Mouse (Mus musculus): ENCODE results near the gene Hivep1. TPM values are rescaled to one million over a fixed set of nuclear protein-coding genes. Genes with fewer than 3 reads are reported as not detected.

Hivep1 gene
- polyA plus RNA-seq, 1 experiment from 2014 or later = 4.1 TPM

- H3K9ac ChIP-seq (ENCODE audit: low read length) = no peak overlapping the region
- no peak overlapping the region for H3K4me3 ChIP-seq (ENCODE audit: low read length)
- 94% methylated on average over 2 of the region's 2 CpGs for WGBS
- H3K27ac ChIP-seq (ENCODE audit: low read length) = no peak overlapping the region
- ATAC-seq (replicated peaks; ENCODE audit: extremely low read depth, insufficient read depth, low FRiP score) = no peak
- peaks cover 3% of the 10 kb centered on the region for H3K36me3 ChIP-seq (ENCODE audit: control insufficient read depth, insufficient read depth)
- H3K27me3 ChIP-seq (ENCODE audit: control insufficient read depth, insufficient read depth, low read length) = no peaks in the 10 kb centered on the region
- H3K9me3 ChIP-seq (replicated peaks; ENCODE audit: control insufficient read depth, low read length) = no peaks in the 10 kb centered on the region
- no peak overlapping the region for H3K4me2 ChIP-seq (ENCODE audit: low read depth, low read length)
- H3K4me1 ChIP-seq (ENCODE audit: control insufficient read depth, insufficient read depth, low read length) = peaks cover 17% of the 10 kb centered on the region
These were observed 67.2 kb downstream of the Hivep1 start for GRCm38 (mm10) chr13:42119062-42119461.

GRCm38 (mm10) chr13:42121106-42121776, 69.4 kb downstream of the Hivep1 start:
- Histone ChIP-seq H3K4me2 (ENCODE audit: low read depth, low read length) (no peak overlapping the region), H3K27ac (ENCODE audit: low read length) (no peak overlapping the region)

GRCm38 (mm10) chr13:42121777-42122682, 70.2 kb downstream of the Hivep1 start:
- no peaks in the 10 kb centered on the region for H3K9me3 ChIP-seq (replicated peaks; ENCODE audit: control insufficient read depth, low read length)
- H3K4me1 ChIP-seq (ENCODE audit: control insufficient read depth, insufficient read depth, low read length) = peaks cover 9% of the 10 kb centered on the region
- no peaks in the 10 kb centered on the region for H3K27me3 ChIP-seq (ENCODE audit: control insufficient read depth, insufficient read depth, low read length)
- ATAC-seq (replicated peaks; ENCODE audit: extremely low read depth, insufficient read depth, low FRiP score) = no peak
- H3K36me3 ChIP-seq (ENCODE audit: control insufficient read depth, insufficient read depth) = peaks cover 3% of the 10 kb centered on the region
- no peak overlapping the region for H3K4me2 ChIP-seq (ENCODE audit: low read depth, low read length)
- H3K27ac ChIP-seq (ENCODE audit: low read length) = no peak overlapping the region
- WGBS = 81% methylated on average over 5 of the region's 5 CpGs
- H3K9ac ChIP-seq (ENCODE audit: low read length) = no peak overlapping the region
- no peak overlapping the region for H3K4me3 ChIP-seq (ENCODE audit: low read length)

More at GRCm38 (mm10) chr13:42121106-42121776, 69.4 kb downstream of the Hivep1 start:
- H3K4me1 ChIP-seq (ENCODE audit: control insufficient read depth, insufficient read depth, low read length) = peaks cover 11% of the 10 kb centered on the region
- peaks cover 3% of the 10 kb centered on the region for H3K36me3 ChIP-seq (ENCODE audit: control insufficient read depth, insufficient read depth)
- ATAC-seq (replicated peaks; ENCODE audit: extremely low read depth, insufficient read depth, low FRiP score) = no peak
- WGBS = 66% methylated on average over 5 of the region's 5 CpGs
- H3K27me3 ChIP-seq (ENCODE audit: control insufficient read depth, insufficient read depth, low read length) = no peaks in the 10 kb centered on the region
- no peaks in the 10 kb centered on the region for H3K9me3 ChIP-seq (replicated peaks; ENCODE audit: control insufficient read depth, low read length)
- no peak overlapping the region for H3K9ac ChIP-seq (ENCODE audit: low read length)
- H3K4me3 ChIP-seq (ENCODE audit: low read length) = no peak overlapping the region

- H3K4me2 ChIP-seq (ENCODE audit: low read depth, low read length) = no peak overlapping the region
- H3K27ac ChIP-seq (ENCODE audit: low read length) = no peak overlapping the region
- H3K4me1 ChIP-seq (ENCODE audit: control insufficient read depth, insufficient read depth, low read length) = peaks cover 11% of the 10 kb centered on the region
- no peaks in the 10 kb centered on the region for H3K27me3 ChIP-seq (ENCODE audit: control insufficient read depth, insufficient read depth, low read length)
- ATAC-seq (replicated peaks; ENCODE audit: extremely low read depth, insufficient read depth, low FRiP score) = no peak
- H3K9me3 ChIP-seq (replicated peaks; ENCODE audit: control insufficient read depth, low read length) = no peaks in the 10 kb centered on the region
- no peaks in the 10 kb centered on the region for H3K36me3 ChIP-seq (ENCODE audit: control insufficient read depth, insufficient read depth)
- H3K9ac ChIP-seq (ENCODE audit: low read length) = no peak overlapping the region
- WGBS = 62% methylated on average over 3 of the region's 3 CpGs
- H3K4me3 ChIP-seq (ENCODE audit: low read length) = no peak overlapping the region
These were observed 92.8 kb downstream of the Hivep1 start for GRCm38 (mm10) chr13:42144627-42145026.

- Histone ChIP-seq H3K27ac (ENCODE audit: low read length) (peak overlapping the region; percentile 68), H3K9ac (ENCODE audit: low read length) (peak overlapping the region; percentile 7; the same call in 1 of the 2 replicates), H3K4me1 (ENCODE audit: control insufficient read depth, insufficient read depth, low read length) (peaks cover 18% of the 10 kb centered on the region), H3K4me2 (ENCODE audit: low read depth, low read length) (0 out of 2 replicates have a peak overlapping the region, but pooled peaks have one; percentile 7), H3K9me3 (replicated peaks; ENCODE audit: control insufficient read depth, low read length) (no peaks in the 10 kb centered on the region), H3K36me3 (ENCODE audit: control insufficient read depth, insufficient read depth) (0 out of 2 replicates have a peak, but pooled peaks cover 2% of the 10 kb centered on the region), H3K27me3 (ENCODE audit: control insufficient read depth, insufficient read depth, low read length) (no peaks in the 10 kb centered on the region), H3K4me3 (ENCODE audit: low read length) (no peak overlapping the region)
- 37% methylated on average over 9 of the region's 9 CpGs for WGBS
- ATAC-seq (replicated peaks; ENCODE audit: extremely low read depth, insufficient read depth, low FRiP score) = no peak
These were observed 97.7 kb downstream of the Hivep1 start for GRCm38 (mm10) chr13:42149328-42150071.

GRCm38 (mm10) chr13:42150072-42150450, 98.2 kb downstream of the Hivep1 start:
- WGBS = 41% methylated on average over 5 of the region's 5 CpGs
- H3K9ac ChIP-seq (ENCODE audit: low read length) = peak overlapping the region; percentile 14; the same call in 1 of the 2 replicates
- no peaks in the 10 kb centered on the region for H3K27me3 ChIP-seq (ENCODE audit: control insufficient read depth, insufficient read depth, low read length)
- peak; percentile 60; the same call in 1 of the 2 replicates for ATAC-seq (replicated peaks; ENCODE audit: extremely low read depth, insufficient read depth, low FRiP score)
- H3K4me1 ChIP-seq (ENCODE audit: control insufficient read depth, insufficient read depth, low read length) = peaks cover 18% of the 10 kb centered on the region
- H3K4me3 ChIP-seq (ENCODE audit: low read length) = no peak overlapping the region
- 0 out of 2 replicates have a peak overlapping the region, but pooled peaks have one; percentile 7 for H3K4me2 ChIP-seq (ENCODE audit: low read depth, low read length)
- H3K36me3 ChIP-seq (ENCODE audit: control insufficient read depth, insufficient read depth) = peaks cover 6% of the 10 kb centered on the region; the same call in 1 of the 2 replicates
- H3K9me3 ChIP-seq (replicated peaks; ENCODE audit: control insufficient read depth, low read length) = no peaks in the 10 kb centered on the region
- peak overlapping the region; percentile 68 for H3K27ac ChIP-seq (ENCODE audit: low read length)

- Histone ChIP-seq H3K27ac (ENCODE audit: low read length) (peak overlapping the region; percentile 68), H3K4me2 (ENCODE audit: low read depth, low read length) (no peak overlapping the region), H3K4me1 (ENCODE audit: control insufficient read depth, insufficient read depth, low read length) (peaks cover 18% of the 10 kb centered on the region), H3K9me3 (replicated peaks; ENCODE audit: control insufficient read depth, low read length) (no peaks in the 10 kb centered on the region), H3K9ac (ENCODE audit: low read length) (peak overlapping the region; percentile 14; the same call in 1 of the 2 replicates), H3K27me3 (ENCODE audit: control insufficient read depth, insufficient read depth, low read length) (no peaks in the 10 kb centered on the region), H3K36me3 (ENCODE audit: control insufficient read depth, insufficient read depth) (peaks cover 11% of the 10 kb centered on the region), H3K4me3 (ENCODE audit: low read length) (no peak overlapping the region)
- WGBS = 58% methylated on average over 9 of the region's 9 CpGs
- ATAC-seq (replicated peaks; ENCODE audit: extremely low read depth, insufficient read depth, low FRiP score) = peak; percentile 73
These were observed 98.8 kb downstream of the Hivep1 start for GRCm38 (mm10) chr13:42150462-42151127.

- no peak overlapping the region for H3K27ac ChIP-seq (ENCODE audit: low read length)
- no peak overlapping the region for H3K4me2 ChIP-seq (ENCODE audit: low read depth, low read length)
- no peaks in the 10 kb centered on the region for H3K9me3 ChIP-seq (replicated peaks; ENCODE audit: control insufficient read depth, low read length)
- H3K4me1 ChIP-seq (ENCODE audit: control insufficient read depth, insufficient read depth, low read length) = peaks cover 8% of the 10 kb centered on the region
- no peak for ATAC-seq (replicated peaks; ENCODE audit: extremely low read depth, insufficient read depth, low FRiP score)
- 82% methylated on average over 14 of the region's 14 CpGs for WGBS
- H3K4me3 ChIP-seq (ENCODE audit: low read length) = no peak overlapping the region
- H3K27me3 ChIP-seq (ENCODE audit: control insufficient read depth, insufficient read depth, low read length) = no peaks in the 10 kb centered on the region
- peaks cover 14% of the 10 kb centered on the region for H3K36me3 ChIP-seq (ENCODE audit: control insufficient read depth, insufficient read depth)
- no peak overlapping the region for H3K9ac ChIP-seq (ENCODE audit: low read length)
These were observed 106.4 kb downstream of the Hivep1 start for GRCm38 (mm10) chr13:42158259-42158658.
